Mouse (Mus musculus): ENCODE data around the gene Cpvl. TPM values are rescaled to one million over a fixed set of nuclear protein-coding genes. Genes with fewer than 3 reads are reported as not detected.
A peak's percentile ranks its signal among the peaks of the same experiment; 100 is the strongest.

Cpvl gene
- polyA plus RNA-seq, 1 experiment from 2014 or later, result 0.16 TPM

- peaks cover 42% of the 10 kb centered on the region for H3K4me1 ChIP-seq (ENCODE audit: insufficient read depth)
- 4% methylated on average over 1 of the region's 1 CpGs for WGBS
- no peak overlapping the region for H3K4me2 ChIP-seq
- DNase-seq (peak; percentile 85), ATAC-seq (ENCODE audit: insufficient read depth) (peak; percentile 62)
- no peaks in the 10 kb centered on the region for H3K36me3 ChIP-seq (ENCODE audit: insufficient read depth)
- H3K4me3 ChIP-seq (ENCODE audit: low read depth, low read length), result no peak overlapping the region
- no peak overlapping the region for H3K9ac ChIP-seq
- H3K27ac ChIP-seq (ENCODE audit: low read depth), result peak overlapping the region; percentile 86; the same call in 1 of the 2 replicates
- TF ChIP-seq CTCF (IDR thresholded peaks at IDR 0.05; ENCODE audit: low read depth), result no peak
- H3K9me3 ChIP-seq (ENCODE audit: low read depth, low read length), result no peaks in the 10 kb centered on the region
- no peaks in the 10 kb centered on the region for H3K27me3 ChIP-seq (ENCODE audit: insufficient read depth, low read length)
Observed at GRCm38 (mm10) chr6:53906051-53906462, 72.4 kb downstream of the Cpvl start.

DNA sequence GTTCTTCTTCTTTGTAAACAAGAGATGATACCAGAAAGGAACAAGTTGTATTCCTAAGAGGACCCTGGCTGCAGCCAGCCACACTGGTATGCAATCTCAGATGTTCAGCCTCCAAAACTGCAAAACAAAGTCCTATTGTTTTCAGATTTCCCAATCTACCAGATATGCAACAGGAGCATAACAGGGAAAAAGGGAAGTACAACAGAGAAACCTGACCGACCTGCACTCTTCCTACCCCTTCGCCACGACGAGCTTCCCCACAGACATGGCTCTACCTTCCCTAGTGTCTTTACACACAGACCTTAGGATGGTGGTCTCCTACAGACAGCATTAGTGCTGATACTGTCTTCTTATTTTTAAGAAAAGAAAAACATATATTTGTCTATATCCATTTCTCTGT is 72.9 kb downstream of the Cpvl start:
- TF ChIP-seq CTCF (IDR thresholded peaks at IDR 0.05; ENCODE audit: low read depth), result no peak
- Histone ChIP-seq H3K4me2 (no peak overlapping the region), H3K36me3 (ENCODE audit: insufficient read depth) (no peaks in the 10 kb centered on the region), H3K9me3 (ENCODE audit: low read depth, low read length) (no peaks in the 10 kb centered on the region), H3K4me1 (ENCODE audit: insufficient read depth) (peaks cover 42% of the 10 kb centered on the region), H3K4me3 (ENCODE audit: low read depth, low read length) (no peak overlapping the region), H3K9ac (no peak overlapping the region), H3K27ac (ENCODE audit: low read depth) (peak overlapping the region; percentile 86), H3K27me3 (ENCODE audit: insufficient read depth, low read length) (no peaks in the 10 kb centered on the region)
- 49% methylated on average over 4 of the region's 4 CpGs for WGBS
- DNase-seq, result no peak
- no peak for ATAC-seq (ENCODE audit: insufficient read depth)

- H3K27ac ChIP-seq (ENCODE audit: low read depth), result peak overlapping the region; percentile 86
- H3K4me2 ChIP-seq, result no peak overlapping the region
- no peaks in the 10 kb centered on the region for H3K9me3 ChIP-seq (ENCODE audit: low read depth, low read length)
- H3K4me3 ChIP-seq (ENCODE audit: low read depth, low read length), result no peak overlapping the region
- H3K36me3 ChIP-seq (ENCODE audit: insufficient read depth), result no peaks in the 10 kb centered on the region
- peak; percentile 79 for DNase-seq
- no peak overlapping the region for H3K9ac ChIP-seq
- no peak for TF ChIP-seq CTCF (IDR thresholded peaks at IDR 0.05; ENCODE audit: low read depth)
- WGBS, result 41% methylated on average over 4 of the region's 4 CpGs
- H3K4me1 ChIP-seq (ENCODE audit: insufficient read depth), result peaks cover 46% of the 10 kb centered on the region
- H3K27me3 ChIP-seq (ENCODE audit: insufficient read depth, low read length), result no peaks in the 10 kb centered on the region
- peak; percentile 69 for ATAC-seq (ENCODE audit: insufficient read depth)
Observed at GRCm38 (mm10) chr6:53904703-53905395, 73.6 kb downstream of the Cpvl start.

GRCm38 (mm10) chr6:53904186-53904585 is 74.3 kb downstream of the Cpvl start:
- ATAC-seq (ENCODE audit: insufficient read depth), result peak; percentile 76
- H3K27ac ChIP-seq (ENCODE audit: low read depth), result peak overlapping the region; percentile 86

DNA sequence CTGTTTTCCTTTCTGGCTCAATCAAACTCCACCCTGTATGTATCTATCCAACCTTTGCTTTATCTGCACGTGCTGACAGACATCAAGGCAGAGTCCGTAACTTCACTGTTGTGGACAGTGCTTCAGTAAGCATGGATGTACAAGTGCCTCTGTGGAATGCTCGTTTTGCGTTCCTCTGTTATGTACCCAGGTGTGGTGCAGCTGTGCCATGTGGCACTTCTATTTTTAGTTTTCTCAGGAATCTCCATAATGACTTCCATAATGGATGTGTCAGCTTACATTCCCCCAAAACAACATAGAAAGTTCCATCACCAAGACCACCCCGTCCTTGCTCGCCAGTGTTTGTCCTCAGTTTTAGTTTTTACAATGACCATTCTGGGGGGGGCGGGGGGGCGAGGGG is 76.7 kb downstream of the Cpvl start:
- H3K9ac ChIP-seq, result no peak overlapping the region
- WGBS, result 64% methylated on average over 8 of the region's 8 CpGs
- H3K9me3 ChIP-seq (ENCODE audit: low read depth, low read length), result no peaks in the 10 kb centered on the region
- H3K36me3 ChIP-seq (ENCODE audit: insufficient read depth), result no peaks in the 10 kb centered on the region
- H3K4me3 ChIP-seq (ENCODE audit: low read depth, low read length), result no peak overlapping the region
- no peak overlapping the region for H3K4me2 ChIP-seq
- no peaks in the 10 kb centered on the region for H3K27me3 ChIP-seq (ENCODE audit: insufficient read depth, low read length)
- TF ChIP-seq CTCF (IDR thresholded peaks at IDR 0.05; ENCODE audit: low read depth), result no peak
- no peak overlapping the region for H3K27ac ChIP-seq (ENCODE audit: low read depth)
- DNase-seq (no peak), ATAC-seq (ENCODE audit: insufficient read depth) (no peak)
- peaks cover 25% of the 10 kb centered on the region for H3K4me1 ChIP-seq (ENCODE audit: insufficient read depth)

More at GRCm38 (mm10) chr6:53904186-53904585, 74.3 kb downstream of the Cpvl start:
- no peak overlapping the region for H3K9ac ChIP-seq
- no peak overlapping the region for H3K4me3 ChIP-seq (ENCODE audit: low read depth, low read length)
- no peak overlapping the region for H3K4me2 ChIP-seq
- no peaks in the 10 kb centered on the region for H3K9me3 ChIP-seq (ENCODE audit: low read depth, low read length)
- H3K36me3 ChIP-seq (ENCODE audit: insufficient read depth), result no peaks in the 10 kb centered on the region
- WGBS, result 36% methylated on average over 3 of the region's 3 CpGs
- peaks cover 44% of the 10 kb centered on the region for H3K4me1 ChIP-seq (ENCODE audit: insufficient read depth)
- TF ChIP-seq CTCF (IDR thresholded peaks at IDR 0.05; ENCODE audit: low read depth), result no peak
- H3K27me3 ChIP-seq (ENCODE audit: insufficient read depth, low read length), result no peaks in the 10 kb centered on the region
- peak; percentile 92 for DNase-seq

DNA sequence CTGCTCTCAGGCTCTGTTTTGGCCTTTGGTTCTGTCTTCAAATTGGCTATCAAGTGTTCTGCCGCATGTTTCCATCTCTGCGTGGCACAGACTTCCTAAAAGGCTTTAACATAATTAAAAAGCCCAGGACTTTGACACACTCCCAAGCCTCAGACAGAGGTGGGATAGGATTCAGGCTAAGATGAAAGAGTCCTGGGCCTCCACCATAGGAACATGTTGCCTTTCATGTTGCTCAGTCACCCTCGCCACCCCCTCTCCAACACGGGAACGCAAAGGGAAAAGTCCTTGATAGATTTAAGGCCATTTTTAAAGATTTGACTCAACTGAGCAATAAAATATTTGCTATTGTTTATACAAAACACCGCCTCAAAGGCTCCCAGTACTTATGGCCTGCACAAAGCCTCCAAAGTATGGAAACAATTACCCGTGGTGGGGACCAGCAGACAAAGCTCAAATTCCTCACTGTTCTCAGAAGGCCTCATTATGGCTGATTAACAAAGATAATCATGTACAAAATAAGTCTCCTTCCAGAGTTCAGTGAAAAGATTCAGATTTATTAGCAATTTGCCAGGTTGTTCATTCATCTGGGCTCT is 80.5 kb downstream of the Cpvl start:
- H3K9ac ChIP-seq, result no peak overlapping the region
- H3K9me3 ChIP-seq (ENCODE audit: low read depth, low read length), result no peaks in the 10 kb centered on the region
- no peak for TF ChIP-seq CTCF (IDR thresholded peaks at IDR 0.05; ENCODE audit: low read depth)
- peaks cover 7% of the 10 kb centered on the region; the same call in 1 of the 2 replicates for H3K4me1 ChIP-seq (ENCODE audit: insufficient read depth)
- no peak overlapping the region for H3K4me3 ChIP-seq (ENCODE audit: low read depth, low read length)
- H3K27ac ChIP-seq (ENCODE audit: low read depth), result no peak overlapping the region
- no peak for ATAC-seq (ENCODE audit: insufficient read depth)
- 62% methylated on average over 7 of the region's 7 CpGs for WGBS
- H3K36me3 ChIP-seq (ENCODE audit: insufficient read depth), result no peaks in the 10 kb centered on the region
- DNase-seq, result no peak
- no peaks in the 10 kb centered on the region for H3K27me3 ChIP-seq (ENCODE audit: insufficient read depth, low read length)
- H3K4me2 ChIP-seq, result no peak overlapping the region

DNA sequence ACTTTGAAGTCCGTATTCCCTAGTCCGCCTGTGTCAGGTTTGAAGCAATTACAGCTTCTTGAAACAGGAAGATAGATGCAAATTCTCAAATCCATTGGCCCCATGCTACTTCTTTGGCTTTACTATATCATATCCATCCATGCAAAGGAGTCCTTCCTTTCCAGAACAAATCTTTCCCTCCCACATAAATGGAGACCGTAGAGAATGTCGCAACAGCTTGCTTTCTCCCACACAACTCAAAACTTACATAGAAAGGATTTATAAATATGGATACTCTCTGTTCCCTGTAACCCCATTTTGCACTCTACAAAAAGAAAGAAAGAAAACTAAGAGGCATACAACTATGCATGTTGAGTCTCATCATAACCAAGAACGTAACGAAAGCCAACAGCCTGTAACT is 81.3 kb downstream of the Cpvl start:
- H3K4me2 ChIP-seq, result no peak overlapping the region
- TF ChIP-seq CTCF (IDR thresholded peaks at IDR 0.05; ENCODE audit: low read depth), result no peak
- ATAC-seq (ENCODE audit: insufficient read depth) (no peak), DNase-seq (no peak)
- H3K9me3 ChIP-seq (ENCODE audit: low read depth, low read length), result no peaks in the 10 kb centered on the region
- H3K27me3 ChIP-seq (ENCODE audit: insufficient read depth, low read length), result no peaks in the 10 kb centered on the region
- H3K4me1 ChIP-seq (ENCODE audit: insufficient read depth), result peaks cover 7% of the 10 kb centered on the region; the same call in 1 of the 2 replicates
- H3K27ac ChIP-seq (ENCODE audit: low read depth), result no peak overlapping the region
- no peaks in the 10 kb centered on the region for H3K36me3 ChIP-seq (ENCODE audit: insufficient read depth)
- H3K9ac ChIP-seq, result no peak overlapping the region
- H3K4me3 ChIP-seq (ENCODE audit: low read depth, low read length), result no peak overlapping the region
- WGBS, result 89% methylated on average over 6 of the region's 6 CpGs

All from lung, embryonic 14.5 days (tissue).